Mouse (Mus musculus): ENCODE measurements around the gene Lrtm1.

- TF ChIP-seq POLR2A (IDR thresholded peaks at IDR 0.05; ENCODE audit: low read depth, low read length) (no peak), CTCF (IDR thresholded peaks at IDR 0.05; ENCODE audit: borderline replicate concordance, insufficient read depth, low read length) (no peak)
Observed at GRCm38 (mm10) chr14:29030519-29030918, 12.5 kb downstream of the Lrtm1 start.
